Mouse (Mus musculus) left cerebral cortex, postnatal 25 days (tissue): ENCODE data around the gene Rps15. TPM values are rescaled to one million over a fixed set of nuclear protein-coding genes. Genes with fewer than 3 reads are reported as not detected.

Source experiments
- DNase-seq, 2 experiments: peaks; one replicate each; pipeline ENCODE4 v3.0.0; 2022; ENCODE audit warnings: low spot score in 2 of 2, mixed read lengths in 1 of 2
- intact Hi-C: fragments of 180-260 bp; cut with DNase I; formaldehyde crosslinking; loops from one replicate; pipeline ENCODE4 v1.15.1; 2025
- total RNA-seq, 2 experiments: library from RNA; stranded (reverse); gene quantifications; 2 replicates each; pipeline ENCODE4 v1.2.3; 2021

Rps15 gene
- total RNA-seq, 2 experiments from 2014 or later = 788 to 790 TPM

GRCm38 (mm10) chr10:80282481-80283441 lies 9.5 kb upstream of the Rps15 start:
- intact Hi-C loops = no loop called here

GRCm38 (mm10) chr10:80285222-80286070 lies 6.8 kb upstream of the Rps15 start:
- intact Hi-C loops = no loop called here
- DNase-seq = no peak

More at GRCm38 (mm10) chr10:80282481-80283441, 9.5 kb upstream of the Rps15 start:
- no peak for DNase-seq

- DNase-seq = no peak
- intact Hi-C loops = loop anchor here (2.0 kb wide), 1 partner anchor 17 kb away; no protein-coding TSS in a partner anchor
These were observed 4.2 kb upstream of the Rps15 start for GRCm38 (mm10) chr10:80288097-80288496.

- intact Hi-C loops = loop anchor here (2.0 kb wide), 1 partner anchor 18 kb away; no protein-coding TSS in a partner anchor
- DNase-seq = no peak
These were observed 3.6 kb upstream of the Rps15 start for GRCm38 (mm10) chr10:80288657-80289056.

GRCm38 (mm10) chr10:80293325-80293724 lies 1.1 kb downstream of the Rps15 start:
- DNase-seq = no peak
- intact Hi-C loops = no loop called here

- intact Hi-C loops = loop anchor here (2.0 kb wide), 2 partner anchors 54 to 80 kb away; partner anchors contain the start of gene Adamtsl5
- DNase-seq = no peak
These were observed 2.1 kb downstream of the Rps15 start for GRCm38 (mm10) chr10:80294311-80294710.

GRCm38 (mm10) chr10:80294788-80295303 lies 2.6 kb downstream of the Rps15 start:
- no peak for DNase-seq
- intact Hi-C loops = loop anchor here (2.0 kb wide), 2 partner anchors 54 to 80 kb away; partner anchors contain the start of gene Adamtsl5

- intact Hi-C loops = loop anchor here (2.0 kb wide), 2 partner anchors 53 to 79 kb away; partner anchors contain the start of gene Adamtsl5
- peak; percentile 84 to 86 for DNase-seq
These were observed 3.6 kb downstream of the Rps15 start, which contains the start of gene Apc2 for GRCm38 (mm10) chr10:80295618-80296425. Apc2 (plus strand) TSS chr10:80295977.

GRCm38 (mm10) chr10:80296824-80297223 lies 4.6 kb downstream of the Rps15 start:
- intact Hi-C loops = no loop called here

GRCm38 (mm10) chr10:80297526-80298133 lies 5.4 kb downstream of the Rps15 start:
- intact Hi-C loops = no loop called here
- no peak for DNase-seq

More at GRCm38 (mm10) chr10:80296824-80297223, 4.6 kb downstream of the Rps15 start:
- DNase-seq = no peak

GRCm38 (mm10) chr10:80298571-80299281 lies 6.5 kb downstream of the Rps15 start:
- intact Hi-C loops = no loop called here

GRCm38 (mm10) chr10:80299301-80299700 lies 7.0 kb downstream of the Rps15 start:
- intact Hi-C loops = no loop called here

More at GRCm38 (mm10) chr10:80298571-80299281, 6.5 kb downstream of the Rps15 start:
- DNase-seq = peak; percentile 92 to 96

GRCm38 (mm10) chr10:80299824-80300223 lies 7.6 kb downstream of the Rps15 start:
- intact Hi-C loops = no loop called here
- DNase-seq = no peak

More at GRCm38 (mm10) chr10:80299301-80299700, 7.0 kb downstream of the Rps15 start:
- no peak for DNase-seq

- peak in 1 of 2 experiments; percentile 47 for DNase-seq
- intact Hi-C loops = no loop called here
These were observed 8.5 kb downstream of the Rps15 start for GRCm38 (mm10) chr10:80300672-80301181.

- intact Hi-C loops = no loop called here
- DNase-seq = no peak
These were observed 9.2 kb downstream of the Rps15 start for GRCm38 (mm10) chr10:80301256-80302081.

GRCm38 (mm10) chr10:80302082-80302355 lies 9.8 kb downstream of the Rps15 start:
- intact Hi-C loops = no loop called here

GRCm38 (mm10) chr10:80302471-80302881 lies 10.2 kb downstream of the Rps15 start:
- intact Hi-C loops = no loop called here
- peak in 1 of 2 experiments; percentile 72 for DNase-seq

More at GRCm38 (mm10) chr10:80302082-80302355, 9.8 kb downstream of the Rps15 start:
- no peak for DNase-seq
